8 mouse cellular contexts compared by ENCODE assay signal in the genomic region with DNA sequence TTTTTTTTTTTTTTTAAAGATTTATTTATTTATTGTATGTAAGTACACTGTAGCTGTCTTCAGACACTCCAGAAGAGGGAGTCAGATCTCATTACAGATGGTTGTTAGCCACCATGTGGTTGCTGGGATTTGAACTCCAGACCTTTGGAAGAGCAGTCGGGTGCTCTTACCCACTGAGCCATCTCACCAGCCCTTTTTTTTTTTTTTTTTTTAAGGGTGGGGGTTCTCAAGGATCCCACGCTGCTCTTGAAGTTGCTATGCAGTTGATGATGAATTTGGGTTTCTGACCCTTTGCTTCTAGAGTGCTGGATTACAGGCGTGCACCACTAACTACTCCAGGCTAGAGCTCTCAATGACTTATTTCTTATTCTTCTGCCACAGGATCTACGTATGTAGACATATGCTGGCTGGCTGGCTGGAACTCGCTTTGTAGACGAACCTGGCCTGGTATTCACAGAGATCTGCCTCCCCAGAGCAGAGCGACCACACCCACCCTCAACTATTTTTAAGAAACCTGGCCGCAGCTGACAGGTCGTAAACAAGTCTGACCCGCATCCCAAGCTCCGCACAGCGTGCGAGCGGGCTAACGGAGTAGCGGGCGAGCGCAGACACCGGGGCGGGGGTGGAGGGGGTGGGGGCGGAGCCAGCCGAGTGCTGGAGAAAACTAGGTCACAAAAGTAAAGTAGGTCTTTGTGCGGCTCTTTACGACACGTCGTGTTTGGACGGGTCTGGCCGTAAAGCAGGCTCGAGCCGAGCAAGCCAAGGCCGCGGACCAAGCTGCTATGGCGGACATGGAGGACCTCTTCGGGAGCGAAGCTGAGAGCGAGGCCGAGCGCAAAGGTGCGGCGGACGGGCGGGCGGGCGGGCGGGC. TPM values are rescaled to one million over a fixed set of nuclear protein-coding genes. Genes with fewer than 3 reads are reported as not detected.
DNase-seq lines count a peak whose midpoint lies in the region; ATAC-seq lines count a peak whose summit lies in the region.

A gene (plus strand): TSS at position 729 of the 871 bp plus-strand sequence.

- ATAC-seq in frontal cortex, adult (ENCODE audit: low TSS enrichment), result peak; percentile 73
- ATAC-seq in hindbrain, embryonic 11.5 days (ENCODE audit: low FRiP score), result peak; percentile 95

- H3K36me3 ChIP-seq in hindbrain, embryonic 11.5 days (ENCODE audit: control insufficient read depth, insufficient read depth, low read length), result no peaks in the 10 kb centered on the region

- peak; percentile 86 for DNase-seq in MEL-GATA-1-ER (ENCODE audit: extremely low read depth, low read depth)
- peak; percentile 86 for DNase-seq in cerebellum, adult 8-10 months
- DNase-seq in hindbrain, embryonic 11.5 days (ENCODE audit: low spot score), result peak; percentile 90
- DNase-seq in layer of hippocampus, postnatal 10 days (ENCODE audit: low spot score in 2 of 2), result peak; percentile 82 to 85
- DNase-seq in lung, postnatal 10 days, result peak; percentile 93
- peak; percentile 83 for DNase-seq in ovary, postnatal 36 days (ENCODE audit: low spot score)
- DNase-seq in thymus, postnatal 25 days, result peak; percentile 83

- no peaks in the 10 kb centered on the region for H3K9me3 ChIP-seq in hindbrain, embryonic 11.5 days (ENCODE audit: control insufficient read depth, low read length)

- H3K4me1 ChIP-seq in hindbrain, embryonic 11.5 days (replicated peaks; ENCODE audit: control insufficient read depth, insufficient read depth, low read length), result peaks cover 3% of the 10 kb centered on the region; the same call in 1 of the 2 replicates

- peak within 1 kb of the TSS; percentile 49 for H3K27ac ChIP-seq in hindbrain, embryonic 11.5 days (ENCODE audit: low read depth, low read length)

- no peaks in the 10 kb centered on the region for H3K27me3 ChIP-seq in hindbrain, embryonic 11.5 days (ENCODE audit: control insufficient read depth, insufficient read depth, low read length)

- H3K4me3 ChIP-seq in hindbrain, embryonic 11.5 days (ENCODE audit: low read depth, low read length), result peak within 1 kb of the TSS; percentile 92

- WGBS in hindbrain, embryonic 11.5 days, result 1% methylated on average over 44 of the region's 45 CpGs

- H3K9ac ChIP-seq in hindbrain, embryonic 11.5 days (ENCODE audit: low read depth, low read length), result peak within 1 kb of the TSS; percentile 92

- H3K4me2 ChIP-seq in hindbrain, embryonic 11.5 days (replicated peaks; ENCODE audit: low read depth, low read length), result peak within 1 kb of the TSS; percentile 83

RNA-seq across cellular contexts. Expression of the gene that starts here (rescaled TPM):
- 48.5 and 53.2 TPM in 2 replicates for polyA plus RNA-seq in hindbrain, embryonic 11.5 days (2014; fragmentation: Nextera tagmentation; extraction: Ambion mirVana)
- total RNA-seq in layer of hippocampus, postnatal 10 days (2021), result 10 to 100 TPM; 27.9 to 29.7 TPM

Comparison
In these comparisons a context has a peak if more than half of its experiments do, and no peak if none do; other contexts are left out.
1. Peak in every context shown above with its lines: DNase-seq, ATAC-seq, H3K4me3 ChIP-seq and H3K27ac ChIP-seq.